32 mouse cellular contexts compared by ENCODE assay signal in the genomic region with DNA sequence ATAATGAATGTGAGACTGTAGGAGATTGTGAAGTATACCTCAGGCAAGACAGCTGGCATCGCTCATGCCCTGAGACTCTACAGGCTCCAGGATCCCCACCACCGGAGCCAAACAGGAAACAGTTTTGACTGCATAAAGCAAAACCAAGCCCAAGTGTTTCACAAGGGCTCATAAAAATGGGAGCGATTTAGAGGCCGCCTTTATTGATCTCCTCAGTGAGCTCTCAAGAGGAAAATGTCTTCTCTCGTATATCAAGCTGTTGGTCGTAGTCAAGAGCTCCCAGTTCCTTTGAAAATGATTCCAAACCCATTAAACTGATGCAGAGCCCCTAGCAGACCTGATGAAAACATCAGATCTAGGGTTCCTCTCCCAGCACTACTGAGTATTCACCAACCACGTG.
A peak's percentile ranks its signal among the peaks of the same experiment; 100 is the strongest.
DNase-seq lines count a peak whose midpoint lies in the region; ATAC-seq and TF ChIP-seq lines count a peak whose summit lies in the region.
"Had no signal": no experiment of that assay in that cellular context is flagged by ENCODE, and none has a peak within 500 bp of the region (broad histone marks: within the 10 kb centered on the region; RNA-seq: fewer than 3 reads in every experiment).

No protein-coding gene starts in this region.

- H3K9me3 ChIP-seq in kidney, postnatal 0 days (replicated peaks; ENCODE audit: low read length): no peaks in the 10 kb centered on the region
- H3K9me3 ChIP-seq in CH12.LX (replicated peaks; ENCODE audit: low read length): no peaks in the 10 kb centered on the region
- H3K9me3 ChIP-seq: embryonic facial prominence, embryonic 15.5 days; forebrain, embryonic 12.5 days; hindbrain, embryonic 13.5 days; limb, embryonic 12.5 days; liver, embryonic 12.5 days; midbrain, embryonic 12.5 days; neural tube, embryonic 12.5 days had no signal

- dilution Hi-C loops in CH12.LX (cut with MboI; ENCODE audit: extremely low pct_ligation_motif_present, extremely low pct_unique_long_range_greater_than_20kb, low sequenced_read_pairs): no loop called here

- no peak for TF ChIP-seq RAD21 in CH12.LX (IDR thresholded peaks at IDR 0.05; ENCODE audit: low read depth, low read length)

- no peak overlapping the region for H3K9ac ChIP-seq in kidney, postnatal 0 days (ENCODE audit: low read depth, low read length)
- H3K9ac ChIP-seq in CH12.LX (ENCODE audit: insufficient read depth, low read depth): no peak overlapping the region
- H3K9ac ChIP-seq: embryonic facial prominence, embryonic 15.5 days; forebrain, embryonic 12.5 days; forebrain, postnatal 0 days; hindbrain, embryonic 13.5 days; limb, embryonic 12.5 days; liver, embryonic 12.5 days; liver, postnatal 0 days; midbrain, embryonic 12.5 days; neural tube, embryonic 12.5 days had no signal

- WGBS in kidney, postnatal 0 days: 24% methylated on average over 7 of the region's 7 CpGs

- no peaks in the 10 kb centered on the region for H3K27me3 ChIP-seq in kidney, postnatal 0 days (ENCODE audit: insufficient read depth, low read length)
- peaks cover 56% of the 10 kb centered on the region for H3K27me3 ChIP-seq in CH12.LX (replicated peaks)
- H3K27me3 ChIP-seq: embryonic facial prominence, embryonic 15.5 days; forebrain, embryonic 12.5 days; hindbrain, embryonic 13.5 days; limb, embryonic 12.5 days; liver, embryonic 12.5 days; midbrain, embryonic 12.5 days; neural tube, embryonic 12.5 days; Patski had no signal

- TF ChIP-seq CTCF in kidney, postnatal 0 days (IDR thresholded peaks at IDR 0.05; ENCODE audit: low read depth): no peak
- no peak for TF ChIP-seq CTCF in CH12.LX (conservative IDR thresholded peaks at IDR 0.05 in 1 of 2, IDR thresholded peaks at IDR 0.05 in 1 of 2; ENCODE audit: low read depth in 2 of 2, low read length in 2 of 2)

- H3K36me3 ChIP-seq in kidney, postnatal 0 days (ENCODE audit: insufficient read depth, low read length): no peaks in the 10 kb centered on the region
- no peaks in the 10 kb centered on the region for H3K36me3 ChIP-seq in CH12.LX (replicated peaks in 1 of 2; ENCODE audit: control insufficient read depth in 1 of 2, insufficient read depth in 1 of 2, low read length in 1 of 2)
- H3K36me3 ChIP-seq: embryonic facial prominence, embryonic 15.5 days; forebrain, embryonic 12.5 days; hindbrain, embryonic 13.5 days; limb, embryonic 12.5 days; liver, embryonic 12.5 days; midbrain, embryonic 12.5 days; neural tube, embryonic 12.5 days had no signal

- no peak for DNase-seq in frontal cortex, postnatal 10 days (ENCODE audit: low spot score in 2 of 2)
- DNase-seq in kidney, postnatal 0 days (ENCODE audit: low spot score): peak; percentile 79
- no peak for DNase-seq in kidney, adult 18-20 months
- DNase-seq in CH12.LX (ENCODE audit: extremely low read depth): no peak
- DNase-seq in kidney, postnatal 14 days: peak; percentile 23
- DNase-seq in thymus, postnatal 4 days: no peak
- no peak for DNase-seq in right cerebral cortex, adult 2 months (ENCODE audit: low spot score in 2 of 2)
- DNase-seq: adrenal gland, postnatal 10 days; cerebellum, adult 11-12 months; cerebellum, adult 9-11 months; forebrain, postnatal 0 days; gastrocnemius, postnatal 36 days; heart, adult 18-20 months; heart, postnatal 4 days; layer of hippocampus, postnatal 36 days; liver, postnatal 0 days; lung, postnatal 4 days; thymus, adult 2 months; thymus, postnatal 36 days had no signal

- no peak overlapping the region for H3K27ac ChIP-seq in kidney, postnatal 0 days
- H3K27ac ChIP-seq in CH12.LX (ENCODE audit: insufficient read depth, low read depth): no peak overlapping the region
- H3K27ac ChIP-seq: embryonic facial prominence, embryonic 15.5 days; forebrain, embryonic 12.5 days; hindbrain, embryonic 13.5 days; limb, embryonic 12.5 days; liver, embryonic 12.5 days; midbrain, embryonic 12.5 days; neural tube, embryonic 12.5 days had no signal

- TF ChIP-seq EP300 in CH12.LX (IDR thresholded peaks at IDR 0.05; ENCODE audit: low read length): no peak

- peaks cover 7% of the 10 kb centered on the region; the same call in 1 of the 2 replicates for H3K4me1 ChIP-seq in kidney, postnatal 0 days (replicated peaks; ENCODE audit: insufficient read depth, low read length)
- H3K4me1 ChIP-seq in CH12.LX (ENCODE audit: control insufficient read depth in 1 of 2, insufficient read depth in 2 of 2): no peaks in the 10 kb centered on the region
- H3K4me1 ChIP-seq: liver, embryonic 12.5 days had no signal

- no peaks in the 10 kb centered on the region for H3K79me2 ChIP-seq in CH12.LX (replicated peaks; ENCODE audit: control insufficient read depth, extremely low read depth, insufficient read depth, poor library complexity, severe bottlenecking)

- ATAC-seq in frontal cortex, adult (ENCODE audit: low TSS enrichment): 0 out of 2 replicates have a peak, but pooled peaks have one; percentile 10
- ATAC-seq in kidney, postnatal 0 days (replicated peaks; ENCODE audit: low FRiP score, low read depth): no peak
- ATAC-seq: forebrain, postnatal 0 days; intestine, embryonic 16.5 days; liver, embryonic 12.5 days; liver, postnatal 0 days; Patski had no signal

- in situ Hi-C loops in CH12.LX (cut with MboI; ENCODE audit: low pct_ligation_motif_present, low pct_unique_long_range_greater_than_20kb, low sequenced_read_pairs): no loop called here

- no peak overlapping the region for H3K4me3 ChIP-seq in kidney, postnatal 0 days (replicated peaks; ENCODE audit: low read depth, low read length)
- no peak overlapping the region for H3K4me3 ChIP-seq in CH12.LX (replicated peaks in 1 of 3; ENCODE audit: low read depth in 2 of 3, low read length in 2 of 3, poor library complexity in 1 of 3)
- H3K4me3 ChIP-seq: embryonic facial prominence, embryonic 15.5 days; forebrain, embryonic 12.5 days; hindbrain, embryonic 13.5 days; limb, embryonic 12.5 days; liver, embryonic 12.5 days; megakaryocyte, embryonic 14.5 days; midbrain, embryonic 12.5 days; myocyte; neural tube, embryonic 12.5 days had no signal

- no peak overlapping the region for H3K4me2 ChIP-seq in kidney, postnatal 0 days (ENCODE audit: low read length)
- no peak overlapping the region for H3K4me2 ChIP-seq in CH12.LX (ENCODE audit: insufficient read depth, low read depth, poor library complexity, severe bottlenecking)
- H3K4me2 ChIP-seq: embryonic facial prominence, embryonic 15.5 days; forebrain, embryonic 12.5 days; heart, embryonic 11.5 days; hindbrain, embryonic 13.5 days; limb, embryonic 12.5 days; liver, embryonic 12.5 days; midbrain, embryonic 12.5 days; neural tube, embryonic 12.5 days had no signal

- no peak for TF ChIP-seq POLR2A in CH12.LX (IDR thresholded peaks at IDR 0.05; ENCODE audit: low read depth, low read length)

TF ChIP-seq in CH12.LX, 34 proteins besides CTCF, POLR2A, EP300 and RAD21:
- no peak for TF ChIP-seq JUND (conservative IDR thresholded peaks at IDR 0.05; ENCODE audit: low read depth, low read length)
- no peak for TF ChIP-seq MEF2A (IDR thresholded peaks at IDR 0.05; ENCODE audit: borderline replicate concordance, low read depth, low read length)
- no peak for TF ChIP-seq ZC3H11A (IDR thresholded peaks at IDR 0.05; ENCODE audit: low read depth, low read length)
- no peak for TF ChIP-seq TCF12 (IDR thresholded peaks at IDR 0.05; ENCODE audit: low read depth, low read length)
- TF ChIP-seq MAX (IDR thresholded peaks at IDR 0.05; ENCODE audit: low read length): 0 out of 2 replicates have a peak, but pooled peaks have one; percentile 18
- no peak for TF ChIP-seq JUN (IDR thresholded peaks at IDR 0.05; ENCODE audit: insufficient read depth, low read depth, low read length)
- no peak for TF ChIP-seq BHLHE40 (IDR thresholded peaks at IDR 0.05; ENCODE audit: low read depth, low read length)

Comparison
In these comparisons a context has a peak if more than half of its experiments do, and no peak if none do; other contexts are left out.
1. DNase-seq: peak in kidney, postnatal 0 days (single experiment) and kidney, postnatal 14 days (single experiment); none in frontal cortex, postnatal 10 days (0 of 2), kidney, adult 18-20 months (single experiment), CH12.LX (single experiment), thymus, postnatal 4 days (single experiment) and right cerebral cortex, adult 2 months (0 of 2).